Mouse (Mus musculus): ENCODE measurements around the gene Sumo1.

DNA sequence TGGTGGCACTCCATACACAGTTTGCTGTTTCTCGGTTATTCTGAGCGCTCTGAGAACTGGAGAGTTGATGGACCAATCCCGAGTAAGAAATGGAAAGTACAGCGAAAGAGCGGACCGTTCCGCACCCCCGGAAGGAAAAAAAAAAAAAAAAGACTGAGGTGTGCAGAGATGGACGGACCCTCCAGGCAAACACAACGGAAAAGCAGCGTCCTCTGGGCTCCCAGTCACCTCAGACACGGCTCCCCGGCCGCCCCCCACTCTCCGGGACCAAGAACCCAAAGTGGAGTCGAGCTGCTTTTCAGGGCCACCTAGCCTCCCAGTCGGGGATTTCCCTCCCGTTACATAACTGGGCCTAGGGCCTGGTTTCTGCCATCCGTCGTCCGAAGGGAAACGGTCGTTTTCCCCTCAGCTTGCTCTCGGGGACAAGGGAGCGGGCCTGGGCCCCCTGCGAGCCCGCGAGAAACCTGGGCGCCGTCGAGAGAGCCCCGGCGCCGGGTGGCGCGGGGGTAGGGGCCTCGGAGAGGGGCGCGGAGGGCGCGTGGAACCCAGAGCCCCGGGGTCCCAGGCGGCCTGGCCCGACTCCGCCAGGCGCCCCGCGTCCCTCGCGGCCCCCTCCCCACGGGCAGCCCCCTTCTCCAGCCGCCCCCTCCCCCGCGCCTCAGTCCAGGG, 538 bp downstream of the Sumo1 start:
- TF ChIP-seq CTCF (IDR thresholded peaks at IDR 0.05; ENCODE audit: extremely low read depth, insufficient read length, insufficient replicate concordance, low read depth, low read length) (no peak), POLR2A (IDR thresholded peaks at IDR 0.05; ENCODE audit: low read depth, low read length) (no peak)

Data from small intestine, adult 2 months (tissue).